Mouse (Mus musculus): ENCODE measurements at regions not wholly inside any gene's neighbourhood (a gene's known extent, or its start where the extent isn't known, plus 50 kb on each side); places are given as distances from the start of the nearest gene placed in this dataset. TPM values are rescaled to one million over a fixed set of nuclear protein-coding genes. Genes with fewer than 3 reads are reported as not detected.

GRCm38 (mm10) chr17:45176340-45176739 lies 257.2 kb downstream of the Cdc5l start:
- WGBS: 75% methylated on average over 4 of the region's 4 CpGs
- H3K36me3 ChIP-seq (ENCODE audit: control insufficient read depth, insufficient read depth, low read length): no peaks in the 10 kb centered on the region
- DNase-seq (ENCODE audit: low spot score) (no peak), ATAC-seq (replicated peaks; ENCODE audit: low FRiP score) (no peak)
- H3K27me3 ChIP-seq (replicated peaks; ENCODE audit: control insufficient read depth, insufficient read depth, low read length): no peaks in the 10 kb centered on the region
- H3K4me3 ChIP-seq (ENCODE audit: low read depth, low read length): no peak overlapping the region
- no peak overlapping the region for H3K4me2 ChIP-seq
- no peaks in the 10 kb centered on the region for H3K9me3 ChIP-seq (ENCODE audit: control insufficient read depth, low read length)
- H3K4me1 ChIP-seq (replicated peaks; ENCODE audit: control insufficient read depth, insufficient read depth, low read length): no peaks in the 10 kb centered on the region
- H3K9ac ChIP-seq (ENCODE audit: low read depth, low read length): no peak overlapping the region
- H3K27ac ChIP-seq (ENCODE audit: low read depth, low read length): no peak overlapping the region

- no peak for ATAC-seq (replicated peaks; ENCODE audit: low FRiP score)
- Histone ChIP-seq H3K27me3 (replicated peaks; ENCODE audit: control insufficient read depth, insufficient read depth, low read length) (no peaks in the 10 kb centered on the region), H3K4me3 (ENCODE audit: low read depth, low read length) (no peak overlapping the region), H3K36me3 (ENCODE audit: control insufficient read depth, insufficient read depth, low read length) (no peaks in the 10 kb centered on the region), H3K9ac (ENCODE audit: low read depth, low read length) (no peak overlapping the region), H3K4me2 (no peak overlapping the region), H3K27ac (ENCODE audit: low read depth, low read length) (no peak overlapping the region), H3K9me3 (ENCODE audit: control insufficient read depth, low read length) (no peaks in the 10 kb centered on the region), H3K4me1 (replicated peaks; ENCODE audit: control insufficient read depth, insufficient read depth, low read length) (no peaks in the 10 kb centered on the region)
- WGBS: 52% methylated on average over 10 of the region's 10 CpGs
- DNase-seq (ENCODE audit: low spot score): no peak
Observed at GRCm38 (mm10) chr17:45169257-45169994, 264.1 kb downstream of the Cdc5l start.

Small RNA genes lying in the stretch of these regions (microRNA-seq; reads per million reads assigned to microRNA genes)
- not detected for gene Gm24979 (ENCODE audit: borderline number of aligned reads)
